Mouse (Mus musculus): Measurements from ENCODE around the gene Dixdc1.

Dixdc1 gene

DNA sequence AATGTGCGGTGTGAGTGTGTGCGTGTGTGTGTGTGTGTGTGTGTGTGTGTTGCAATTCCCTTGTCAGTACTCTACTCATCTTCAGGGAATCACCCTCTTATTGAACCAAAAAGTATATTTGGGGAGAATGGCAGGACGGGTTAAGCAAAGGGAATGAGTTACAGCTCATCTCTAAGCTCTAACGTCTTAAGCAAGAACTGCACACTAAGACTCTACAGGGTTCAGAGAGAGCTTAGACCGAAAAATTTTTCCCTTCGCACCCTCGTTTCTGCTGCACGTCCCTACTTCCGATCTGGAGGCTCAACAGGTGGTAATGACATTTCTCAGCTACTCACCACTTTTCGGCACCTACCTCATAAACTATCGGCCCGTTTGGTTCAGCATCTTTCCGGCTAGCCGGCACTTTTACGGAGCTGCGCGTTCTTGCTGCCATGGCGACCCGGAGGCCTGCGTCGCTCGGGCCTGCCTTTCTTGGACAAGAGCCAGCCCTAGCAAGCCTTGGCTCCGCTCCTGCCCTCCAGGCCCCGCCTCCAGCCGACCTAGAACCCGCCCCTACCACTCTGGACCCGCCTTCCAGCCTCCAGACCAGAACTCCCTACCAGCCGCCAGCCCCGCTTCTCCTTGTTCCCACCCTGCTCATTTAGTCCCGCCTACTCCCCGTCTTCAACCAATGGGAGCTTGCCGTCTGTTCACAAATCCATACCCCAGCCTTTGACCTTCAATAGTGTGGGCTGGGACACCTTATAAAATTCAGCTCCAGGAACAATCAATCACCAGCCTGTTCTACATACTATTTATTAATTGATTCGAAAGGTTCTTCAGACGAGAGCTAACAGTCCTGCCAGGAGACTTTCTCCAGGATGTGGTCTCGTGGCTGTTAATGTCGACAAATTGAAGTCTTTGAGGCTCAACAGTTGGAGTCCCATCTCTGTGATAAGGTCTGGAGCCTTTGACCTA lies at the start of gene Dixdc1:
Gene Dixdc1, minus strand, starts transcription at position 604 of the 957 bp plus-strand sequence.
- DNase-seq, result peak; percentile 94

DNA sequence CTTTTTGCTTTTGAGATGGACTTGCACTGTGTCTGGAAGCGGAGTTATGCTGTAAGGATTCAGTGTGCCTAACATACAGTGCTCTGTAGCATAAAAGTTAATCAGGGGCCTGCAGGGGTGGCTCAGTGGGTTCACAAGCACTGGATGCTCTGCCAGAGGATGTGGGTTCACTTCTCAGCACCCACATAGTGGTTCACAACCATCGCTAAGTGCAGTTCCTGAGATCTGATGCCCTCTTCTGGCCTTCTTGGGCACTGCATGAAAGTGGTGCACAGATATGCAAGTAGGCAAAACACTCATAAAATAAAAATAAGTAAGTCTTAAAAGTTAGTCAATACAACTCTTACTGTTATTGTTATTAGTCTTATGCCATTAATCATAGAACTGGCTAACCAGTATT lies 42.8 kb upstream of the Dixdc1 start:
- DNase-seq, result peak; percentile 44 to 45

DNA sequence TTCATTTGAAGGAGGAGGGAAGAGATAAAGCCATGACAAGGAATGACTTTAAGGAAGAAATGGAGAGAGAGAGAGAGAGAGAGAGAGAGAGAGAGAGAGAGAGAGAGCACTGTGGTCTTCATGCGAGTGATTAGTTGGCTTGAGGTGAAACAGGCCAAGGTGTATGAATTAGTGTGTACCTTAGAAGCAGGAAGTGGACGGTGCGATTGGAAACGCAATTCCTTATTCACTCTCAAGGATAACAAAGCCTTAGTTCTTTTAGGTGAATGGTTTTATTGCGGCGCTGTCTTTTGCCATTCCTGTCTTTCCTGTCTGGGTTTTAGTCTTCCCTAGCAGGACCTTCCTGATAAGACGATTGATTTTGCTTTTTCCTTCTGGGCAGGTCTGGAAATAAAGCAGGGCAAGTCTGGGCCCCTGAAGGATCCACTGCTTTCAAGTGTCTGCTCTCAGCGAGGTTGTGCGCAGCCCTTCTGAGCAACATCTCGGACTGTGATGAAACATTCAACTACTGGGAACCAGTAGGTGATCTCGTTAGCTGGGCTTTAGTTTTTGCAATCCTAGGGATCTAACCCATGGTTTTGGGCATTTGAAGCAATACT lies 36.9 kb upstream of the Dixdc1 start:
- no peak for DNase-seq

DNA sequence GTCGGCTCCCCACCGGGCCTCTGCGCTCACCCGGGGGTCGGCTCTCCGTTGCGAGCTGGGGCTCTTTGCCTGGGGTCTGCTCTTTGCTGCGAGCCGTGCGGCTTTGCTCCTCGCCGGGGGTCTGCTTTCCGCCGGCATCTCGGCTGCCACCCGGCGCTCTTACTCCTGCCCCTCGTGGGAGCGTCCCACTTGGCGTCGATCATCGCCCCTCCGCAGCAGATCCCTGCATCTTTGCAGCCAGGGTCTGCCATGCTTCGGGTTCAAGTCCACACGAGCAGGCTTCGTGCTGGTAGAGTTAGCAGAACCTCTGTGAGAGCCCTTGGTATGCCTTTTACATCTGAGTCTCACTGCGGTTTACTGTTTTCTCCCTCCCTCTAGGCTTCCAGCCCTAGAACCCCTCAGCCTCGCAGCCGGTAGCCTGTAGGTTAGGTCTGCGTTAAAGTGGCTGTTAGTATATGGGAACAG lies 36.4 kb upstream of the Dixdc1 start:
- peak; percentile 50 to 54 for DNase-seq

DNA sequence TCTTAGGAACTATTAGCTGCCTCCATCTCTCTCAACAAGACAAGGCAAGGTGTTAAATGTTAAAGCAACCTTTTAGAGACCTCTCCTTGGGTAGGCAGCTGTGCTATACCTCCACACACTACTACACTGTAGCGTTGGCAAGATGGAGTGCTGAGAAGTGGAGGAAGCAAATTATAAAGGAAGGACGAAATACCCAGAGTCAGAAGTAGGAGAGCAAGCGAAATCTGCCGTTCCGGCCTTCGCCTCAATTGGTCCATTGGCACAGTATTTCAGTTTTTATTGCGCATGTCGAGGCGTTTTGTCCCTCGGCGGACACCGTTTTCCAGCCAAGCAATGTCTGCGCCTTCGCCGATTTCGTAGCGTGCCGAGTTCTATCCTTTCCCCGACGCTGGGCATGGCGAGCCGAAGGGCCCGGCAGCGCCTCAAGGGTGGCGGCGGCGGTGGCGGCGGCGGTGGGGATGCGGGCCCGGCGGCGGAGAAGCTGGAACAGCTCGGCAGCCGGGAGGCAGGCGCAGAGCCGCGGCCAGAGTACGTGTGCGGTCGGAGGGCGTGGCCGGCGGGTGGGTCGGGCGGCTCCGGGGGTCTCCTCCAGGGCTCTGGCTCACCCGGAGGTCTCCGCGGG lies 35.8 kb upstream of the Dixdc1 start, which contains the start of the genes Alg9 and 1110032A03Rik:
Gene Alg9, plus strand, starts transcription at position 29 of the 622 bp plus-strand sequence.
Gene 1110032A03Rik, minus strand, starts transcription at position 530 of the 622 bp plus-strand sequence.
- DNase-seq, result peak; percentile 96 to 97

DNA sequence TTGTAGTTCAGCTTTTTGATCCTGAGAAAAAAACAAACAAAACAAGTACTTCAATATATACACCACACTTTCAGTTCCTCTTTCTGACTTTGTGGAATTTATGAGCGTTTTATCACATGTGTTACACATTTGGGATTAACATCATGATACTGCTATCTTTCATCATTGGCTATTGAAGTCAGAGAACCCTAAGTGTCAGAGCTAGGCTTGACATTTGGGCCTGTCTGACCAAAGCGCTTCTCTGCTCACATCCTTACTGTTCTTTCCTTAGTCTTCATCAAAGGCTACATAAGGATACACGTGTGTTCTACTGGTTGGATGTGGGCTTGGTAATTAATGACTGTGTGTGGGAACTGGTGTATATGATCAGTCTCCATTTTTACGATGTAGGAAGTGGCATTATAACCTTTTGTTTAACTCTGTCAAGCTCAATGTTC lies 34.7 kb upstream of the Dixdc1 start:
- no peak for DNase-seq

DNA sequence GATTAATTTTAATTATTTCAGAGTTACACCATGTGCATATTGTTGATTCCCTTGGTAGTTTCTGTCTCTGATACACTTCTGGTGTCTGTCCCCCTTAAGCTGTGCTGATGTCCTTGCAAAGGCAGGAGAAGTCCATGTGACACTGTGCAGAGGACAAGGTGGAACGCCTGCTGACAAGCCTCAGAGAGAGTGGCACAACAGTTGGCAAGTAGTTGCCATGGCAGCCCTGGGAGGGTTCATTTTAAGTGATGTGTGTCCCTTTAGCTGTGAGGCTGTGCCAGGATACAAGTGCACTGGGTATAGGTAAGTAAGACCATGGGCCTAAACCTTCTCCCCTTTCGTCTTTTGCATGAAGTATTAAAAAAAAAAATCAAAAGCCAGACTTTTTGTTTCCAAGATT lies 30.7 kb upstream of the Dixdc1 start:
- DNase-seq, result no peak

DNA sequence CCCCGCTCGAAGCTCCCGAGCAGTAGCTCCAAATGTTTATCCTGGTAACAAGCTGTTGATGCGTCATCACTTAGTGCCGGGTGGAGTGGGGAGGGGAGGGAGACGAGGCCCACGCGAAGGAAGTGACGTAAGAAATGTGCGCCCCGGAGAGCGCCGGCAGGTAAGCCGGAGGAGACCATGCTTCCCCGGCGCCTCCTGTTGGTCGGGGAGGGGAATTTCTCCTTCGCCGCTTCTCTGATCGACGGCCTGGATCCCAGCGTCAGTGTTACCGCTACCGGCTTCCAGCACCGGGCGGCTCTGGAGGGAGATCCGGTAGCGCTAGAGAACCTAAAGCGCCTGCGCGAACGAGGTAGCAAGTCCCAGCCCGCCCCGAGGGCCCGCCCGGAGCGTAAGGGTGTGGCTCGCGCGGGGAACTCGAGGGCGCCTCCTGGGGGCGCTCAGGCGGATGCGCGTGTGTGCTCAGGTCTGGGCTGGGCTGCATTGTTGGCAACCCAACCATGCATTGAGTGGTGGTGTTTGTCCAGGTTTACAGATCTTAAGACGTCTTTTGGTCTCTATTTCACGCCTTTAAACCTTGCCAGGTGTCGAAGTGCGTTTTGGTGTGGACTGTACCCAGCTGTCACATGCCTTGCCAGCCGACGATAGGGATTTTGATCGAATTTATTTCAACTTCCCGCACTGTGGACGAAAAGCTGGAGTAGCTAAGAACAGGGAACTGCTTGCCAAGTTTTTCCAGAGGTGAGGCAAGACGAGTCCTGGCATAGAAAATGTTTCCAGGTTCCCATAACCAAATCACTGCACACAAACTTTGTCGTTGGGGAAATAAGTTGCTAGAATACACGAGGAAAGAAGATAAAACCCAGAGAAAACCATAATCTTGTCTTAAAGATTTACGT lies 29.0 kb upstream of the Dixdc1 start, which contains the start of gene Fdxacb1:
Gene Fdxacb1, plus strand, starts transcription at position 130 of the 896 bp plus-strand sequence.
- peak; percentile 99 for DNase-seq

DNA sequence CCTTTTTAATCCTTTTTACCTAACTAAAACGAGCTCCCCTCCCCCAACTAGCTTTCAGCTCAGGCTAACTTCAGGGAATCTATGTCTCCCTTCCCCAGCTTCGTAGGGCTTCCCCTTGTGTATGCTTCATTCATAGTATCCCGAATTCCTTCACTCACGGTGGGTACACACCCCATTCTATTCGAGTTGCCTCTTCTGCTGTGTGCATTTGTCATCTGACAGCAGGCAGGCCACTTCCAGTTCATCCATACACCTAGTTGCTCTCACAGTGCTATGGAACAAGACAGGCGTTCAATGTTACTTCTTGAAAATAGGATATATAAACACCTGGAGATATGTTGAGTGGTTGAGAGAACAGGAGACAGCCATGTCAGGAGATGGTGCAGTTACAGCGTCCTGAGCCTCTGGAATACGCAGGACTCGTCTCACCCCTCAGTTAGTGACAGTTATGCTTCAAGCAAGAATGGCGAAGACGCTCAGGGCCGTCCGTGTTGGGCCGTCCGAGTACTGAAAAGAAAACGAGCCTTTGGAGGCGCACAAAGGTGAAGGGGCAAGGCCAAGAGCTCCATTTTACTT lies 28.3 kb upstream of the Dixdc1 start:
- DNase-seq, result peak in 1 of 2 experiments; percentile 30

DNA sequence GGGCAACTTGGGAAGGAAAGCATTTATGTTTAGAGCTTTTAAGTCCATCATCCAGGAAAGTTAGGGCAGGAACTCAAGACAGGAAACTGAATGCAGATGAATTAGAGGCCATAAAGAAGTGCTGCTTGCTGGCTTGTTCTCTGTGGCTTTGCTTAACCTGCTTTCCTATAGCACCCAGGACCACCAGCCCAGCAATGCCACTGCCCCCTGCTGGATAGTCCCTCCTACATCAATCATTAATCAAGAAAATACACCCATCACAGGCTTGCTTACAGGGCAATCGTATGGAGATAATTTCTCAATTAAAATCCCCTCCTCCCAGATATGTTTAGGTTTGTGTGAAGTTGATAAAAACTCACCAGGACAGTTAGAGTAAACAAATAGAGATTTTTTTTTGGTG lies 24.0 kb upstream of the Dixdc1 start:
- peak; percentile 64 to 66 for DNase-seq

DNA sequence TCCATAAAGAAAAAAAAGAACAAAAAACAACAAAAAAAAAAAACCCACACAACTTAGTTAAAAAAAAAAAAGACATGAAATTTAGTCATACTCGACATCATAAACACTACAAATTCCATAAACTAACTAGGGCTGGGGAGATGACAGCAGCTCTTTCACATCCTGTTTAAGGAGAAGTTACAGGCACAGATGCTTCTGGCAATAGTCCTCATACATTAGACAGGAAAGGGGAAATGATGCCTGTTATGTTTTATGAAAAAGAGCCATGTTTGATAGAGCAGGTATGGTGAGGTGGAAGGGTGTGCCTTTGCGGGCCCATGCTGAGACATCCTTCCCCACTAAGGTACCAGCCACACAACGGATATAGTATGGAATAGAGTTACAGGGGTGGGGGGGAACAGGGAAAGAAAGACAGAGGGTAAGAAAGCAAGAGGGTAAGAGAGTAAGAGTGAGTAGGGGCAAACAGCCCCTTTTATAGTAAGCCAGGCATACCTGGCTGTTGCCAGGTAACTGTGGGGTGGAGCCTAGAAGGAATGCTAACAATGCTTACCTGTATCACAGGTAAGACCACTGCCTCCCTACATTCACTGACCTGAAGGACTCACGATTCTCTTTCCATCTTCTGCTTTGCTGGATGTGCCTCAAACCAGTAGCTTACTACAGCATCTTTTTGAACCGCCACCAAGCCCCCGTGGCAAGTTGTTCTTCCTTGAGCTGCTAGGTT lies 22.4 kb upstream of the Dixdc1 start:
- DNase-seq, result no peak

DNA sequence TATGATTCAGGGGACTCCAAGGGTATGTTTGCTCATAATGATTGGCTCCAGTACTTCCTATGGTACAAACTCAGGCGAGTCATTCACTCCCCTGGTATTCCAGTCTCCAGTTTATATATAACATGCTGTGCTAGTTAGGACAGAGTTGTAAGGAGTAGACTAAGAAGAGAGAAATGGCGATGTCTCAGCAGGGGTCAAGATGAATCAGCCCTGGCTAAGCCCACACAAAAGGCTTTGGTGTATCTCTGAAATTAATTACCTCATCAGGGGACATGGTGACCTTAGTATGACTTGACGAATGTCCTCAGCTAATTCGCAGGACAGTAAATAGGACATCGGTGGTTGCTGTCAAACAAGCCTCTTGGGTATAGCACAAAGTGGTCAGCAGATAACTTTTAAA lies 17.4 kb upstream of the Dixdc1 start:
- DNase-seq, result no peak

DNA sequence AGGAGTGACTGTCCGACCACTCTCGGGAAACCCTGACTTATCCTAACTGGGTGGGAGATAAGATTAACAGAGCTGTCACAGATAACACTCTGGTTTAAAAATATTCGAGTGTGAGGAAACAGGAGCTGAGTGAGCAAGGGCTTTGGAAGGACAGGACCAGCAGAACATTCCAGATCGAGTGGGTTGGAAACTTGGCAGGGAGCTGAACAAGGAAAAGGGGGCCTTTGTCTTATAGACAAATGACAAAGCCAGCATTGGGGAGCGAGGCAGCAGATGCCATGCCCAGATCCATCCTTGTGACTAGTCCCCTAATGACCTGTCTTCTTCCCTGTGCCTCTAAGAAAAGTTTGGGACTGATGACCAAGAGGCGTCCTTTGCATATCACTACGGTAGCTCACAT lies 14.6 kb upstream of the Dixdc1 start:
- no peak for DNase-seq

DNA sequence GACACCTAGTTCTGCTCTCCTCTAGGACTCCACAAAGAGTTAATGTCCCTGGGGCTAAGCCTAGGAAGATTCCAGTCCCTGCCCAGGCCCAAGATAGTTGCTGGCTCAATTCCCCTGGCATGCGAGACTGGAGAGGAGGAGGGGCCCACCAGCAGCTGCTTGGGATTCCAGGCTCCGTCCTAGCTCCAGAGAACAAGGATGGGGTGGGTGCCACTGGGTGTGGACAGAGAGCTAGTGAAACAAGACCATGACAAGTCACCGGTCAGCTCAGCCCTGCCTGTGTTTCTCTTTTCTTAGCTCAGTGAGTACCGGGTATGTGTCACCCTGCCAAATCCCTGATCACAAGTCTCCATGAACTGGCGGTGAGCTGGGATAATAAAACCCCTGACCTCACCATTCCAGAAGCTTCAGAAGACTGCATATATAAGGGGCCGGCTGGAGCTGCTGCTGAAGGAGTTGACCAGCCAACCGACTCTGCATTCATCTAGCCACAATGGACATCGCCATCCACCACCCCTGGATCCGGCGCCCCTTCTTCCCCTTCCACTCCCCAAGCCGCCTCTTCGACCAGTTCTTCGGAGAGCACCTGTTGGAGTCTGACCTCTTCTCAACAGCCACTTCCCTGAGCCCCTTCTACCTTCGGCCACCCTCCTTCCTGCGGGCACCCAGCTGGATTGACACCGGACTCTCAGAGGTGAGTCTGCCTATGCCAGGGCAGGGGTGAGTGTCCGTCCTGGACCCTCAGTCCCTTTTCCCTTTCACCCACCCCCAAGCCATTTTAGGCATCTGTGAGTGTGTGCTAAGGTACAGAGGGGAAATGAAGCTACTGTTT lies 13.7 kb upstream of the Dixdc1 start:
- DNase-seq, result peak; percentile 81 to 82

DNA sequence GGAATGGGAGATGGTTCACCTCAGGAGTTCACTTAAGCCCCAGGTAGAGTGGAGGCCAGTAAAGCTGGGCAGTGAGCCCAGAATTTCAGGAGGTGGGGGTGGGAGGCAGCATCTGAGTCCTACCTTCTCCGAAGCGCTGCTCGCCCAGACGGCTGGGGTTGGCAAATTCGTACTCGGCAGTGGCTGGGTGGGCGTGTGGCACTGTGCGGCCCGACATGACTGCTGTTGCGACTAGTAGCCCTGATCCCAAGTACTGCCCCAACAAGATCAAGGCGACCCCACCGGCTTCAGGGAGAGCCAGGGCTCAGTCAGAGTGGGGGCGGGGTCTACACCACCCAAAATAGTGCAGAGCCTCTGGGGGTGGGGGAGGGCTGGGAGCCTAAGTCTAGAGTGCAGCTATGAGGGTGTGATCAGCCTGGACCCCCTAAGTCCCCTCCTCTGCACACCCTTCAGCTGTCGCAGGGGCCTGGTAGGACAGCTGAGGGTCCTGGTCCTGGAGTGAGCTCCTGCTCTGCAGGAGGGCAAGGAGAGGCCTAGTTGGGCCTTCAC lies 12.8 kb upstream of the Dixdc1 start, which contains the start of gene Hspb2:
Gene Hspb2, minus strand, starts transcription at position 301 of the 549 bp plus-strand sequence.
- DNase-seq, result peak; percentile 71 to 72

DNA sequence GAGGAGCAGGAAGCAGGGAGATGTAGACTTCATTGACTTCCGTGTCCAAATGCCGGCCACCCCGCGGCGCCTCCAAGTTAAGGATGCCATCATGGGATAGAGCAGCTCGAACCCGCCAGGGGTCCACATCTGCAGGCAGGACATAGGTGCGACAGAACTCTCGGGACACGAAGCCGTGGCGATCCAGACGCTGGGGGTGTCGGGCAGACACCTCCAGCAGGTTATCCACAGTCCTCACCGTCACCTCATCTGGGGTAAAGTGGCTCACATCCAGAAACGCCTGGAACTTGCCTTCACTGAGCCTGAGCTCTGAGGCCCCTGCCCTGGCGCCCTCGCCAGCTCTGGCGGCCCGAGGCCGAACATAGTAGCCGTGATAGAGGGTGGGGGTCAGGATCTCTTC lies 12.0 kb upstream of the Dixdc1 start, which contains the start of gene Cryab:
Gene Cryab, plus strand, starts transcription at position 3 of the 400 bp plus-strand sequence.
- peak; percentile 30 to 41 for DNase-seq

DNA sequence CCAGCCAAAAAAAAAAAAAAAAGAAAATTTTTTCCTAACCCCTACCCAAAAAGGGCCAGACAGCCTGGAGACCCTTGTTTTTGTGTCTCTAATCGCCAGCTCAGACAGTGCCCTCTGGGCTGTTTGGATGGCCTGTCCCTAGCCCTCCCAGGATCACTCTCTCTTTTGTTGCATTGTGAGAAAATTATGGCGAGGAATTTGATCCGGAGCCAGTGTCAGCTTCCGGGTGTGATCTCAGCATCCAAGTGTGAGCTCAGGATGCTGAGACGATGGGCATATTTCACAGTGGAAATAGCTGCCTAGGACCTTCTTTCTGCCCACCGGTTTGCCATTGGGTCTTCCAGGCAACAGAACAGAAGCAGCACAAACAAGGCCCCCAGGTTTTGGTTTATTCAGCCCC lies 11.4 kb upstream of the Dixdc1 start:
- DNase-seq, result peak in 1 of 2 experiments; percentile 20

DNA sequence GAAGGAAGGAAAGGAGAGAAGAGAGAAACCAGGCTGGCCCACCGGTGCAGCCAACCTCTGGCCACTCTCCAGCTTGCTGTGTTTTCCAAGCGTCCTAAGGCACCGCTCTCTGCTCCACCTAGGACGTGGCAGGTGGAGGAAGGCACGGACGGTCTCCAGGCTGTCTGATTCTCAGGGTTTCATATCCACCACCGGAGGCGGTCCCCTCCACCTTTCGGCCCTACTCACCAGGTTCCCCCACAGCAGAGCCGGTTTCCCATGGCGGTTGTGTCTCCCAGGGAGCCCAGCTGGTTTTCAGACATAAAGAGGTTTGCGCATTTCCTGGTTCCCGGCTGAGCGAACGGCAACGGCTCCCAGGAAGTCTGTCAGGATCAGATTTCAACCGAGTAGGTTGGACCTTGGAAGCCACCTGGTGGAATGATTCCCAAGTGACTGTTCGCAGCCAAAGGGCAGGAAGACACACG lies 6.9 kb upstream of the Dixdc1 start, which contains the start of gene 2310030G06Rik:
Gene 2310030G06Rik, minus strand, starts transcription at position 323 of the 464 bp plus-strand sequence.
- DNase-seq, result peak; percentile 46 to 49

DNA sequence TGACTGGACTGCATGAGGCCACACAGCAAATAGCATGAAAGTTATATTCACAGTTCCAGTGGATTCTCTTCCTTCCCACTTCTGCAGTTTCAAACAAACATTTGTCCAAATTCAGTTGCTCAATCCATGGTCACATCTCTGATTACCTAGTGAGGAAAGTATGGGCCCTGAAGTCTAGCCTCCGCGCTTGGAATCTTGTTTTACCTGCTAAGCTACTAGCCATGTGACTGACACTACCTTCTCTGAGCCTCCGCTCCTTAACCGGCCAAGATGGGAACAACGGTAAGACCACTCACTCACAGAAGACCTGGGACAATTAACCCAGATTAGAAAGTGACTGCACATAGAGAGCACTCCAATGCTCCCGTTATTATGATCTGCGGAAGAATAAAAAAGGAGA lies 6.5 kb upstream of the Dixdc1 start:
- no peak for DNase-seq
